Mouse (Mus musculus): ENCODE data around the gene Col9a2.
A peak's percentile ranks its signal among the peaks of the same experiment; 100 is the strongest.

The Col9a2 gene

GRCm38 (mm10) chr4:121077915-121078646, 38.9 kb downstream of the Col9a2 start:
- no peak for TF ChIP-seq NANOG (IDR thresholded peaks at IDR 0.05; ENCODE audit: borderline replicate concordance, low read length)
- no peak for TF ChIP-seq CTCF (conservative IDR thresholded peaks at IDR 0.05; ENCODE audit: low read length)
- no peak for TF ChIP-seq POU5F1 (IDR thresholded peaks at IDR 0.05; ENCODE audit: borderline replicate concordance, low read length)
- Histone ChIP-seq H3K4me1 (replicated peaks; ENCODE audit: low read depth, low read length) (no peaks in the 10 kb centered on the region), H3K4me3 (replicated peaks; ENCODE audit: low read length) (no peak overlapping the region), H3K27me3 (ENCODE audit: insufficient read depth, low read length) (no peaks in the 10 kb centered on the region), H3K36me3 (ENCODE audit: insufficient read depth, low read length) (peaks cover 87% of the 10 kb centered on the region), H3K9me3 (ENCODE audit: low read length) (no peaks in the 10 kb centered on the region)

DNA sequence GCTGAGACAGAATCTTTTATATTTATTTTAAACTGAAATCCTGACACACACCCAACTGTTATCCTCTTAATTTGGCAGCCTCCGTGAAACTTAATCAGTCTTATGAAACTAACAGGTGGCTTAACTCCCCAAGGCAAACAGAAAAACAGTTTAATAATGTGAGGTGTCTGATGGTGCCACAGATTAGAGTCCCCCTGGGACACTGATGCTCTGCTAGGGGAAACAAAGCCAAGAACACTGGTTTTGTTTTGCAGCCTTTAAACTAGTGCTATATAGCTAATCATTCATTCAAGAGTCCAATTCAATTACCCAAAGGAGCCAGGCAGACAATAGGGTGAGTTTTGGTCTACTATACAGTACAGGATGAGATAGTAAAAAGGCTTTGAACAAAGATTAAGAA, 41.2 kb downstream of the Col9a2 start:
- Histone ChIP-seq H3K9me3 (ENCODE audit: low read length) (no peaks in the 10 kb centered on the region), H3K27me3 (ENCODE audit: insufficient read depth, low read length) (no peaks in the 10 kb centered on the region), H3K4me3 (replicated peaks; ENCODE audit: low read length) (no peak overlapping the region), H3K36me3 (ENCODE audit: insufficient read depth, low read length) (peaks cover 88% of the 10 kb centered on the region), H3K4me1 (replicated peaks; ENCODE audit: low read depth, low read length) (no peaks in the 10 kb centered on the region)
- TF ChIP-seq CTCF (conservative IDR thresholded peaks at IDR 0.05; ENCODE audit: low read length) (no peak), POU5F1 (IDR thresholded peaks at IDR 0.05; ENCODE audit: borderline replicate concordance, low read length) (no peak), NANOG (IDR thresholded peaks at IDR 0.05; ENCODE audit: borderline replicate concordance, low read length) (no peak)

DNA sequence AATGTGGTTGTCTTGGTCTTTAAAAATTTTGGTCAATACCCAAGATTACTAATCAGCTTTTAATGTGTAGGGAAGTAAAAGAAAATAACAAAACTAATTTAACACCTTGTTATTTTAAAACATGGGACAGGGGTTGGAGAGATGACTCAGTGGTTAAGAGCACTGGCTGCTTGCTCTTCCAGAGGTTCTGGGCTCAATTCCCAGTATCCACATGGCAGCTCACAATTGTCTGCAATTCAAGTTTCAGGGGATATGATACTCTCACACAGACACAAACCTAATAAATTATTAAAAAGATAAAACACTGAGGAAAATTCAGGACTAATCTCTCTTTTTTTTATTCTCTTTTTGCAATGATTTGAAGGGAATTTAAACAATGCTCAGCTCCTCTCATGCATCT, 45.3 kb downstream of the Col9a2 start:
- H3K4me3 ChIP-seq (replicated peaks; ENCODE audit: low read length): no peak overlapping the region
- no peaks in the 10 kb centered on the region for H3K27me3 ChIP-seq (ENCODE audit: insufficient read depth, low read length)
- no peaks in the 10 kb centered on the region for H3K4me1 ChIP-seq (replicated peaks; ENCODE audit: low read depth, low read length)
- H3K36me3 ChIP-seq (ENCODE audit: insufficient read depth, low read length): peaks cover 80% of the 10 kb centered on the region
- no peak for TF ChIP-seq NANOG (IDR thresholded peaks at IDR 0.05; ENCODE audit: borderline replicate concordance, low read length)
- TF ChIP-seq POU5F1 (IDR thresholded peaks at IDR 0.05; ENCODE audit: borderline replicate concordance, low read length): no peak
- TF ChIP-seq CTCF (conservative IDR thresholded peaks at IDR 0.05; ENCODE audit: low read length): no peak
- H3K9me3 ChIP-seq (ENCODE audit: low read length): no peaks in the 10 kb centered on the region

DNA sequence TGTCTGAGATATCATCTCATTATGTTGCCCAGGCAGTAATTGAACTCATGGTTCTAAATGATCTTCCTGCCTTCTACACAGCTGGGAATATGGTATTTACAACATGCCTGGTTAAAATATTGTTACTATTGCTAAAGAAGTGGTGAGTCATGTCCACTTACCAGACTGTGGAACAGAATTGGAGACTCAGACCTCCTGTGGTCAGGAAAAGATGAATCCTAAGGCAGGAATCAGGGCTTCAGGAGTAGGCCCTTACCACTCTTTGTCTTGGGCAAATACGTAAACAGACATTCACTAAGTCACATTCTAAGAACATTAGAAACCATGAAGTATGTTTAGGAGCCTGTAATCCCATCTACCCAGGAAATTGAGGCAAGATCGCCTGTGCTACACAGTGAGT, 49.5 kb downstream of the Col9a2 start:
- Histone ChIP-seq H3K27me3 (ENCODE audit: insufficient read depth, low read length) (no peaks in the 10 kb centered on the region), H3K36me3 (ENCODE audit: insufficient read depth, low read length) (peaks cover 78% of the 10 kb centered on the region), H3K4me3 (replicated peaks; ENCODE audit: low read length) (no peak overlapping the region), H3K9me3 (ENCODE audit: low read length) (peaks cover 10% of the 10 kb centered on the region), H3K4me1 (replicated peaks; ENCODE audit: low read depth, low read length) (no peaks in the 10 kb centered on the region)
- no peak for TF ChIP-seq CTCF (conservative IDR thresholded peaks at IDR 0.05; ENCODE audit: low read length)
- TF ChIP-seq NANOG (IDR thresholded peaks at IDR 0.05; ENCODE audit: borderline replicate concordance, low read length): no peak
- no peak for TF ChIP-seq POU5F1 (IDR thresholded peaks at IDR 0.05; ENCODE audit: borderline replicate concordance, low read length)

DNA sequence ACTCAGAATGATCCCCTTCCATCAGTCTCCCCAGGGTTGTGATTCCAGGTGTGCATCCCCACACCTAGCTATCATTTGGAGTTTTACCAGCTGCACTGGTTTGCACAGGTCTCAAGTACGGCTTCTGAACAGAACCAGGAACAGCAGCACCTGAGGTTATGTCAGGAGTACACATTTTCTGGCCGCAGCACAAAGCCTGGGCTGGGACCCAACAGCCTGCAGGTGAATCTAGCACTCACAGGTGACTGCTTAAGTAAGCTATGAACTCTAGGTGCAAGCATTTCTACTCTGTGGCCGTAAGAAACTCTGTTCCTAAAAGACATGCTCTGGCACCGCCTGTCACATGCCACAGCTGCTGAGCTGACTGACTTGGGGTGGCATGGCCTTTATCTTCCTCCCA, 51.0 kb downstream of the Col9a2 start:
- Histone ChIP-seq H3K27me3 (ENCODE audit: insufficient read depth, low read length) (no peaks in the 10 kb centered on the region), H3K9me3 (ENCODE audit: low read length) (peaks cover 10% of the 10 kb centered on the region)
- TF ChIP-seq POU5F1 (IDR thresholded peaks at IDR 0.05; ENCODE audit: borderline replicate concordance, low read length) (no peak), CTCF (conservative IDR thresholded peaks at IDR 0.05; ENCODE audit: low read length) (no peak), NANOG (IDR thresholded peaks at IDR 0.05; ENCODE audit: borderline replicate concordance, low read length) (no peak)

DNA sequence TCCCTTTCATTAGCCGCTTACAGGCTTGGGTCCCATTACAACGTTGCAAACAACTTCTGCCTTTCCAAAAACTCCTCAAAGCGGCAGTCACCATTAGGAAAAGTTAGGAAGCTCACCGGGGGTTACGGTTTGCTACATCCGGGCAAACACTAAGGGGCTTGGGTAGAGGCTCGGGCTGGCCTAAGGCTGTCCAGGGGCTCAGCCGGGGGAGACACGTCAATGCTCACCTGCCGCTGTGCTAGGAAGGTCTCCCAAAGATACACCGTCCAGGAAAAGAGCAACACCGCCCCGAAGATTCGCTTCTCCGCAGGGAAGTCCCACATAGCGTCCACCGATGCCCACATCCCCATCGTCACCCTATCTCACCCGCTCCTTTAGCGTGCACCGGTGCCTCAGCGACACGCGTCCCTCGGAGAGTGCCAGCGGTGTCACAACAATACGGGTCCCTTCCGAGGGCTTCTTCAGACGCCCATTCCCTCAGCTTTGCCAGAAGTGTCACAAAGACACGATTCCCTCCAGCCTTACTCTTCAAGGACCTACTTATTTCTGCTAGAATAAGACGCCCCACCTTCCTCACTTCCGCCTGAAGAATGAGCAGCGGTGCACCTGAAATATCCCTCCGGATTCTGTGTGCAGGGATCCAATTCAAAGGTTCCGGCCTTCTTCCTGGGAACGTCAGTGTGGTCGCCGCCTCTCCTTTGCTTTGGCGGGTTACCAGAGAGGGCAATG, 58.6 kb downstream of the Col9a2 start, which contains the start of gene Zmpste24:
Gene Zmpste24 (minus strand): TSS at position 592 of the 729 bp plus-strand sequence.
- Histone ChIP-seq H3K9me3 (ENCODE audit: low read length) (peaks cover 10% of the 10 kb centered on the region), H3K4me1 (replicated peaks; ENCODE audit: low read depth, low read length) (peaks cover 13% of the 10 kb centered on the region), H3K36me3 (ENCODE audit: insufficient read depth, low read length) (peaks cover 26% of the 10 kb centered on the region), H3K27me3 (ENCODE audit: insufficient read depth, low read length) (no peaks in the 10 kb centered on the region), H3K4me3 (replicated peaks; ENCODE audit: low read length) (peak within 1 kb of the TSS; percentile 98)
- no peak for TF ChIP-seq POU5F1 (IDR thresholded peaks at IDR 0.05; ENCODE audit: borderline replicate concordance, low read length)
- TF ChIP-seq NANOG (IDR thresholded peaks at IDR 0.05; ENCODE audit: borderline replicate concordance, low read length): no peak
- no peak for TF ChIP-seq CTCF (conservative IDR thresholded peaks at IDR 0.05; ENCODE audit: low read length)

More for the DNA sequence above, 51.0 kb downstream of the Col9a2 start:
- no peaks in the 10 kb centered on the region for H3K4me1 ChIP-seq (replicated peaks; ENCODE audit: low read depth, low read length)
- H3K4me3 ChIP-seq (replicated peaks; ENCODE audit: low read length): no peak overlapping the region
- H3K36me3 ChIP-seq (ENCODE audit: insufficient read depth, low read length): peaks cover 82% of the 10 kb centered on the region

DNA sequence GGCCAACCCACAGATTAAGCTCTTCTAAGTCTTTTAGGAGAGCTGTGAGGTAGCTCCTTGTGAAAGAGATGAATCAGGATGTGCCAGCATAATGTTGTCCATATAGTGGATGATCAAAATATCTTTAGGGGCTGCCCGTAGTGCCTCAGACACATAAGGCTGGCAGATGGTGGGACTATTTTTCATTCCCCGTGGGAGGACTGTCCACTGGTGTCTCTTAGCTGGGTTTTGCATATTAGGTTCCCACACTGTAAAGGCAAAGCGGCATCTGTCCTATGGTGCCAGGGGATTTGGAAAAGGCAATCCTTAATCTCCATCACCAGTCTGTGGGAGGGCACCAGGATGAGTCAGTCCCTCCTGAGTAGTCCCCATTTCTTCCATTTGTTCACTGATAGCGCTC, 64.1 kb downstream of the Col9a2 start:
- Histone ChIP-seq H3K36me3 (ENCODE audit: insufficient read depth, low read length) (no peaks in the 10 kb centered on the region), H3K4me1 (replicated peaks; ENCODE audit: low read depth, low read length) (peaks cover 3% of the 10 kb centered on the region), H3K4me3 (replicated peaks; ENCODE audit: low read length) (no peak overlapping the region), H3K27me3 (ENCODE audit: insufficient read depth, low read length) (no peaks in the 10 kb centered on the region), H3K9me3 (ENCODE audit: low read length) (peaks cover 12% of the 10 kb centered on the region; the same call in 1 of the 2 replicates)
- TF ChIP-seq NANOG (IDR thresholded peaks at IDR 0.05; ENCODE audit: borderline replicate concordance, low read length): no peak
- no peak for TF ChIP-seq POU5F1 (IDR thresholded peaks at IDR 0.05; ENCODE audit: borderline replicate concordance, low read length)
- TF ChIP-seq CTCF (conservative IDR thresholded peaks at IDR 0.05; ENCODE audit: low read length): no peak

Data from E14TG2a.4 (cell line).